Mouse (Mus musculus) A20 (cell line): ENCODE measurements around the gene Cdc25b.
A peak's percentile ranks its signal among the peaks of the same experiment; 100 is the strongest.

Experiments
- DNase-seq: peaks from one replicate; pipeline ENCODE4 v3.0.0-alpha.2; 2011; ENCODE audit warnings: low read depth, low spot score

Cdc25b gene

DNA sequence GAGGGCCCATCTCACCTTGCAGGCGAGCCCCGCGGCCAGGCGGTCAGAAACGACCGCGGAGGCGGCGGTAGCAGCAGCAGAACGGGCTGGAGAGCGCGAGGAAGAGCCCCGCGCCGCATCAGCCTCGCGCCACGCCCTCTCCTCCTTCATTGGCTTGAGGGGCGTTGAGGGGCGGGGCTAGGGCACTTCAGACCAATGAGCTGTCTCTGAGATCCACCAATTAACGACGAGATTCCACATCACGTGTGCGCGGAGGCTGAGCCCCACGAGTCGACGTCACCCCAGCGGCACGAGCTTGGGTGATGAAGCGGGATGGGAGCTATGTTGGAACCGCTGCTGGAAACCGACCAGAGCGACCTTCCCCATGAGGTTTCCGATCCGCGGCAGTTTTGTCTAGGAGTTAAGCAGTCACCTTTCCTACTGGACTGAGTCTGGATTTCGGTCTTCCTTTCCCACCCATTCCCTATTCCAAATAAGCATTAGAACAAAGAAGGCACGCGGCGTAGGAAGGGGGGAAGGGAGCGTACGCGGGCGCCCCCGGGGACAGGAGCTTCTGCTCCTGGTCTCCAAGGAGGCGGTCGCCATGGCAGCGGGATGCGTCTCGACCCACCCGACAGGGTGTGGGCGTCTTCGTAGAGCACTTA is 26.7 kb upstream of the Cdc25b start, which contains the start of gene 1700037H04Rik:
Gene 1700037H04Rik (minus strand): TSS at position 144 of the 644 bp plus-strand sequence.
- DNase-seq, result peak; percentile 98

DNA sequence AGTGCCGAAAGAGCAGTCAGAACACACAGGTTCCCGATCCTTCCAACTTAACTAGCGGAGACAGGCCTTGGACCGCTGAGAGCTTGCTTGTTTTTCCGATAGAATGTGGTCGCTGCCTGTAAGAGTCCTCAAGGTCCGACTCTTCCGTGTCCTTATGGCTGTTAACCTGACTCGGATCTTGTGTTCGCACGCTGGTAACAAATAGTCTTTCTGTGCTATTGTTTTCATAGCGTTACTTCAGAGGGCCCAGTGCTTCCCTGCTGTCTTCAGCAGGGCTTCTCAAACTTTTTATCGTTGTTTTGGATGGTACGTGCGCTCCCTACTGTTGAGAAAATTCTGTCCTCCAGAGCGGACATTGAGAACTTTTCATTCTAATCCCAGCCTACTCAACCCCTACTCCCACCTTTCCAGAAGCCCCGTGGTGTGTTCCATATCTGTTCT is 26.1 kb upstream of the Cdc25b start:
- DNase-seq, result no peak

DNA sequence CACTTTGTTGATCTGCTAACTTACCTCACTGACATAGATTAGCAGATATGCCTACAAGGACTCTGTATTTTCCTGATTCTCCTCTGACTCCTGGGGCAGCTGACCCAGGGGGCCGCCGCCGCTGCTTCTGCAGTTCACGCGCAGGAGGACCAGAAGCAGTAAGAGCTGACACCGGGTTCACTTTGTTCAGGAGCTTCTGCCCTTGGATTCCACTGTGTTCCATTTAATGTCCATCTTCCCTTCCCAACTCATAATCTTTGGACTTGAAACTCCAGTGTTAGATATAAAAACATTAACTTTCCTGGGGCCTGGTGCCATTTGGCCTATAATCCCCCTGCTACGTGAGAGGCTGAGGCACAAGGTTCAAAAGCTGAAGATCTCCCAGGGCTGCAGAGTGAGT is 22.8 kb upstream of the Cdc25b start:
- no peak for DNase-seq

DNA sequence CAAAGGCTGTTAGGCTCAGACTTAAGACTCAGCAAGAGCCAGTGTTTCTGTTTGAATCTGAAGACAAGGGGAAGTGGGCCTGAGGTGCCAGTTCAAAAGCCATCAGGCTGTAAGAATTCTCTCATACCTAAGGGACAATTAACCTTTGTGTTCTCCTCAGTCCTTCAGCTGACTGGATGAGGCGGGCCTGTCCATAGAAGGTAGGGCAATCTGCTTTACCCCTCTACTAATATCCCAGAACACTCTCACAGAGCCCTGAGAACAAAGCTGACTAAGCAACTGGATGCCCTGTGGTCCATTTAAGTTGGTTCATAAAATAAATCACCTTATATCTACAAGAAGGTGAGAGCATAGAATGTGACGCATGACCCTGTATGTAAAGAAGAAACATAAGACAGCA is 20.6 kb upstream of the Cdc25b start:
- no peak for DNase-seq

- no peak for DNase-seq
Observed at GRCm38 (mm10) chr2:131167984-131168383, 18.8 kb upstream of the Cdc25b start.

- no peak for DNase-seq
Observed at GRCm38 (mm10) chr2:131168914-131169313, 17.8 kb upstream of the Cdc25b start.

DNA sequence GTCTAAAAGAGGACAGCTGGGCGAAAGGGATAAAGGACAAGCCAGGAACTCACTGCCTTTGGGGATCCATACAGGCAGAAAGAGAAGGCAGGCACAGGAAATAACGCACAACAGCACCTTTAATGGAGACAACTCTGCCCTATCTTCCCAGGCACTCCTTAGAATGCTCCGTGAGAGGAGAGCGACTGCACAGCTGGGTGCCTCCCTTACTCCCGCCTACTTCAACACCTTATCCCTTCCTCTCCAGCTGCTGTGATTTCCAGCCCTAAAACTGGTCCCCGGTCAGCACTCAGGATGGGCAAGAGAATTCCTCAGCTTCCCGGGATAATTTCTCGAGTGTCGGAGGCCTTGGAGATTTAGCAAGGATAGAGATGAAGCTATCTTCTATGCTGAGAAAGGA is 15.8 kb upstream of the Cdc25b start:
- no peak for DNase-seq

DNA sequence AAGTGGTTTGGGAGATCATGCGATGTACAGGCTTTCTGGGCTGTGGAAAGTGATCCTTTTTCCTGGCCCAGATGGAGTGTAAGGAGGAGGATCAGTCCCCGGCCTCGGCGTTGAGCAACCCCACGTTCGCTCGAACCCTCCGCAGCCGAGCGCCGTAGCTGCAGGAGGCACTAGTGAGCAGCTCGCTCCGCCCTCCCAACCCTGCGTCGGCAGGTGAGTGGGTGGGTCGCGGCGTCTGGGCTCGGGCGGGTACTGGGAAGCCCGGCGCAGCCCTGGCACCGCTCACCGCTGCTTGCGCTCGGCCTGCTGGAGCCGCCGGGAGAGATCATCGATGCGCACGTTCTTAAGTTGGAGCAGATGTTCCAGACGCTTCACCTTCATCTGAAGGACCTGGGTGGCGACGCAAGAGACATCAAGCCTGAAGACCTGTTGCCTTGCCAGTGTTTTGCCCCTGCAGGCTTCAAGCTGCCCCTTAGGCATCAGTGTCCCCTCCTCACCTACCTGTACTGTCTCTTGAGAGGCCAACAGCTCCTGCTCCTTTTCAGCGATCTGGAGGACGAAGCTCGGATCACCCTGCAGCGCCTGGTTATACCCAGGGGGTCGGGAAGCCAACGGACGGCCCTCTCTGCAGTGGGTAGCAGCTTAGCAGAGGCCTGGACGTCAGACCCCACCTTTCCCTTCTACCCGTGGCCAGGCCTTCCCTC is 15.2 kb upstream of the Cdc25b start:
- no peak for DNase-seq

DNA sequence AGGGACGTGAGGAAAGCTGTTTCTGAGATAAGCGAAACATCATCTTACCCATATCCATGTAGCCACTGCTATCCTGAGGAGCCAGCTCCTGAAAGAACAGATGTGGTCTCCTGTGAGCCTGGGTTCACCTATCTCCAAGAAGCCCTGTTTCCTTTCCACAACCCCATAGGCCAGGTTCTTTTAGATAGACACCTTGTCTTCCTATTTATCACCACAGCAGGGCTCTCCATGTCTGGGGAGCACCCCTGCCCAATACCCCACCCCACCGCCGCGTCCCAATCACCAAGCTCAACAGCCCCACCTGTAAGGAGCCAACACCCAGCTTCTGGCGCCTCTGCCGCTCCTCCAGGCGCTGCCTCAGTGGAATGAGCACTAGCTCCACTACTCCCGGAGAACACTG is 14.4 kb upstream of the Cdc25b start:
- no peak for DNase-seq

DNA sequence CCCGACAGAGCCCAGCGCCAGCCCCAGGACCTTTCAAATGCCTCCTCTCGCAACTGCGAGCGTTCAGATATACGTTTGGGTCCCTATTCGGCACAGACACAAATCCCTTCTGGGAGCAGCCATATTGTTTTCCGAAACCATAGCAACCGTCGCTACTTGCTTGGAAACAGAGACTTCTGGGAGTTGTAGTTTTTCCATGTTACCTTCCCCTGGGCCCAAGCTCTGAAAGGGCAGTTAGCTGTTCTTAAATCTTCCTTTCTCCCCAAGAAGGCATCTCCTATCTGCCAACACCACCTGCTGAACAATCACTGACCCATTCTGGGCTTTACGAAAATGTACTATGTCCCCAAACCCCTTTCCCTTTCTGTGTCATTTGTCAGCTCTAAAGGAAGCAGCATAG is 12.0 kb upstream of the Cdc25b start:
- DNase-seq, result peak; percentile 63

GRCm38 (mm10) chr2:131175286-131175944 is 11.3 kb upstream of the Cdc25b start:
- no peak for DNase-seq

DNA sequence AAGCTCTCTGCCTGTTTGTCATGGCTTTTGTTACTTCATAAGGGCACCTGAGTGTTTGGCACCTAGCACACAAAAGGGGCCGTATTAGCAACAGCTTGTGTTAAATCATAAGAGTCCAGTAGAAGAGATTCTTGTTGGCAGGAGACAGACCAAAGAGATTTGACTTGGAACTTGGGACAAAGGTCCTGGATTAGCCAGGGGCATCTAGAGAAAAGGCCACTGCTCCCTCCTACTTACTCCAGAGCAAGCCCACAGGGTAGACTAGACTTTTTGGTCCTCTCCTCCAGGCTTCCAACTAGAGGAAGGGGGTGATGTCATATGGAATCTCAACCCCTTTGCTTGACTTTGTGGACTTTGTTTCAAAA is 10.8 kb upstream of the Cdc25b start:
- DNase-seq, result no peak

DNA sequence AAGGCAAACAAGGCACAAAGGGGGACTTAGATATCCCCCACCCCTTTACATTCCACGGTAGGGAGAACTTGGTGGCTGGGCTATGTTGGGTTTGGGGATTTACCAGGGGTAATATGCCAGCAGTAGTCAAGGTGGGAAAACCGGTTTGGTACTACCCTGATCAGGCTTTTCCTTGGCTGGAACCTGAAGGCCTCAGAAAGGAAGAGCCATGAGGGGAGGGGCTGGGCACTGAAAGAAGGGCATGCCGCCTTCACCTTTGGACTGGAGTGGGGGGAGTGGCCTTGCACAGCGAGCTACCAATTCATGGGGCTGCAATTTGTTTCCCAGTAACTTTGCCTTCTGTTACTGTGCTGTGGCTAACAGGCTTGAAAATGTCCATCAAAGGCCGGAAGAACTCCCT is 10.3 kb upstream of the Cdc25b start:
- no peak for DNase-seq

DNA sequence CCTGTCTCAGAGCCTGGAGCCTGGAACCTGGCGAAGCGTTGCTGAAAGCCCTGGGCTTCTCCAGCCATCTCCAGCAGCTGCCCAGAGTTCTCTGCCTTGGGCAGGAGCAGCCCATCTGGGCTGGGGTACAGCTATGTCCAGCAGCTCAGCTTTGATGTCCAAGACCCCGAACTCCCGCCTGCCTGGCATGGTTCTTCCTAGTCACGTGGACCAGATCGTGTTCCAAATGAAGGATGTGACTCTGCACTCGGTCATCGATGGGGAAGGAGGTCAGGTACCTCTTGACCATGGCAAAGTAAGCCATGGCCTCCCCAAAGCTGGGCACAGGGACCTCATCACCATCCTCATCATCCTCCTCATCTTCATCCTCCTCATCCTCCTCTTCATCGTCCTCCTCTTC is 8.8 kb upstream of the Cdc25b start:
- no peak for DNase-seq

DNA sequence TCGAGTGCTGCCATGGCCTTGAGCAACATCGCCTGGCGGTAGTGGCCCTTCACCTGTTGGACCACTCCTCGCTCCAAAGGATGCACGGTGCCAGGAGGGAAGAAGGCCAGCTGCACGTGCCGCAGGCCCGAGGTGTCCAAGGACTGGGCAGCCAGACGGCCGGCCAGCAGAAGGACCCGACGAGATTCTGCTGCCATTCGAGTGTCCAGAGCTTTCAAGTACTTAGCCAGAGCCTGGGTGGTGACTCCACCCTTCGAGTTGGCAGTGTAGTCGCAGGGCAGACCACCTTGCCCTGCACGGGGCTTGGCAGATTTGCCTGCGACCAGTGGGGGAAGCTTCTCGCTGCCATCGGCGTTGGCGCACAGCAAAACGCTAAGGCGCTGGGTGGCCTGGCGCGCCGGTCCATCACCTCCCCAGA is 7.9 kb upstream of the Cdc25b start:
- no peak for DNase-seq

DNA sequence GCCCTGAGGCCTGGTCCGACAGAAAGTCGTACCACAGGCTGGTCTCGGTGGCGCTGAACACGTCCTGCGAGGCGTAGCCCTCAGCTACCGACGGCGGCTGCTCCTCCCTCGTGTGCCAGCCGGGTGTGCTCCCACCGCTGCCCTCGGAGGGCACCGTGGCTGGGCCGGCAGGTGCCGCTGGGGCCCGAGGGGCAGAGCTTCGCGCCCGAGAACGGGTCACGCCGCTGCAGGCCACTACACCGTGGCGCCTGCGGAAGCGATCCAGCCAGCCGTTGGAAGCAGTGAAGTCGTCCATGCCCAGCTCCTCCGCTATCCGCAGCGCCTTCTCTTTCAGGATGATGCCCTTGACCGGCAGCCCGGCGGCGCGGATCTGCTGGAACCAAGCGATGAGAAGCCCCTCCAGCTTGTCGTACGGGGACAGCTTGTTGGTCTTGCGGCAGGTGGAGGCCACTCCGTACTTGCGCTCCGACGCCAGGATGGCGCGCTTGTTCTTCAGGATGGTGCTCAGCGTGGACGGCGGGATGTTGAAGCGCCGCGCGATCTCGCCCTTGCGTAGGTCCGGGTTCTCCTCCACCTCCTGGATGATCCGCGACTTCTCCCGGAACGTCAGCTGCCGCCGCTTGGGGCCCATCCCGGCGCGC is 7.4 kb upstream of the Cdc25b start:
- DNase-seq, result peak; percentile 69

GRCm38 (mm10) chr2:131179990-131180587 is 6.7 kb upstream of the Cdc25b start, which contains the start of gene Cenpb:
Gene Cenpb, minus strand, starts transcription at chr2:131180067.
- peak; percentile 91 for DNase-seq

GRCm38 (mm10) chr2:131186343-131186742 is 406 bp upstream of the Cdc25b start:
- DNase-seq, result no peak

DNA sequence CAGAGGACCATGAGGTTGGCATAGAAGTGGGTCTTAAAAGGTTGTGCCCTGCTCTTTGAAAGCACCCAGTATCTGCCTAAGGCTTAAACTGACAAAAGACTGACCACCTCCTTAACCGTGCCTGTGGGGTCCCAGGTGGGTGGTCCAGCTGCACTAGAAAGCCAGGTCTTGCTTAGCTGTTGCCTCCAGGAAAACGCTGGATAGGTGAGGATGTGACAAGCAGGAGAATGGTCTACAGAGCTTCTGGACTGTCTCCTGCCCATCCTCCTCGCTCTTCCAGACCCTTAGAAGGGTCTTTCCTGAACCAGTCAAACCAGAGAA is 813 bp downstream of the Cdc25b start:
- no peak for DNase-seq

- peak; percentile 70 for DNase-seq
Observed at GRCm38 (mm10) chr2:131188311-131188710, 1.6 kb downstream of the Cdc25b start.

- DNase-seq, result peak; percentile 90
Observed at GRCm38 (mm10) chr2:131189521-131190309, 3.0 kb downstream of the Cdc25b start.
